Mouse (Mus musculus): ENCODE data around the gene Bnc2. TPM values are rescaled to one million over a fixed set of nuclear protein-coding genes. Genes with fewer than 3 reads are reported as not detected.
A peak's percentile ranks its signal among the peaks of the same experiment; 100 is the strongest.

Gene Bnc2
- polyA plus RNA-seq, 1 experiment from 2014 or later, result 18.0 TPM

GRCm38 (mm10) chr4:84330509-84330908, 344.6 kb downstream of the Bnc2 start:
- Histone ChIP-seq H3K27me3 (replicated peaks) (no peaks in the 10 kb centered on the region), H3K9ac (no peak overlapping the region), H3K9me3 (no peaks in the 10 kb centered on the region), H3K4me1 (replicated peaks) (no peaks in the 10 kb centered on the region), H3K36me3 (no peaks in the 10 kb centered on the region), H3K4me3 (replicated peaks) (no peak overlapping the region), H3K4me2 (replicated peaks) (no peak overlapping the region), H3K27ac (no peak overlapping the region)
- no peak for ATAC-seq
- WGBS, result 74% methylated on average over 4 of the region's 4 CpGs

GRCm38 (mm10) chr4:84329651-84330050, 345.4 kb downstream of the Bnc2 start:
- H3K27me3 ChIP-seq (replicated peaks), result no peaks in the 10 kb centered on the region
- no peak overlapping the region for H3K4me2 ChIP-seq (replicated peaks)
- 62% methylated on average over 5 of the region's 5 CpGs for WGBS
- no peak overlapping the region for H3K4me3 ChIP-seq (replicated peaks)
- H3K36me3 ChIP-seq, result no peaks in the 10 kb centered on the region
- H3K9ac ChIP-seq, result no peak overlapping the region
- H3K4me1 ChIP-seq (replicated peaks), result no peaks in the 10 kb centered on the region
- no peaks in the 10 kb centered on the region for H3K9me3 ChIP-seq
- ATAC-seq, result no peak
- no peak overlapping the region for H3K27ac ChIP-seq

- ATAC-seq, result no peak
Measured at GRCm38 (mm10) chr4:84324371-84324770, 350.7 kb downstream of the Bnc2 start.

GRCm38 (mm10) chr4:84321598-84321997, 353.5 kb downstream of the Bnc2 start:
- Histone ChIP-seq H3K27ac (no peak overlapping the region), H3K4me3 (replicated peaks) (no peak overlapping the region), H3K9ac (no peak overlapping the region), H3K36me3 (no peaks in the 10 kb centered on the region), H3K4me1 (replicated peaks) (no peaks in the 10 kb centered on the region), H3K4me2 (replicated peaks) (no peak overlapping the region), H3K27me3 (replicated peaks) (no peaks in the 10 kb centered on the region), H3K9me3 (no peaks in the 10 kb centered on the region)
- WGBS, result 45% methylated on average over 2 of the region's 2 CpGs
- ATAC-seq, result no peak

More at GRCm38 (mm10) chr4:84324371-84324770, 350.7 kb downstream of the Bnc2 start:
- Histone ChIP-seq H3K9me3 (no peaks in the 10 kb centered on the region), H3K27me3 (replicated peaks) (no peaks in the 10 kb centered on the region), H3K4me2 (replicated peaks) (no peak overlapping the region), H3K36me3 (no peaks in the 10 kb centered on the region), H3K9ac (no peak overlapping the region), H3K4me1 (replicated peaks) (no peaks in the 10 kb centered on the region), H3K4me3 (replicated peaks) (no peak overlapping the region), H3K27ac (no peak overlapping the region)
- 89% methylated on average over 4 of the region's 4 CpGs for WGBS

- H3K4me3 ChIP-seq (replicated peaks), result no peak overlapping the region
- WGBS, result 89% methylated on average over 3 of the region's 3 CpGs
- no peak overlapping the region for H3K4me2 ChIP-seq (replicated peaks)
- no peaks in the 10 kb centered on the region for H3K36me3 ChIP-seq
- no peak overlapping the region for H3K9ac ChIP-seq
- no peak overlapping the region for H3K27ac ChIP-seq
- no peaks in the 10 kb centered on the region for H3K9me3 ChIP-seq
- H3K4me1 ChIP-seq (replicated peaks), result no peaks in the 10 kb centered on the region
- no peak for ATAC-seq
- H3K27me3 ChIP-seq (replicated peaks), result no peaks in the 10 kb centered on the region
Measured at GRCm38 (mm10) chr4:84317421-84317820, 357.7 kb downstream of the Bnc2 start.

GRCm38 (mm10) chr4:84311371-84311770, 363.7 kb downstream of the Bnc2 start:
- Histone ChIP-seq H3K4me3 (replicated peaks) (no peak overlapping the region), H3K9me3 (no peaks in the 10 kb centered on the region), H3K9ac (no peak overlapping the region), H3K4me2 (replicated peaks) (no peak overlapping the region), H3K4me1 (replicated peaks) (no peaks in the 10 kb centered on the region; the same call in 1 of the 2 replicates), H3K27ac (no peak overlapping the region), H3K27me3 (replicated peaks) (no peaks in the 10 kb centered on the region), H3K36me3 (no peaks in the 10 kb centered on the region)
- WGBS, result 66% methylated on average over 2 of the region's 2 CpGs
- ATAC-seq, result no peak

GRCm38 (mm10) chr4:84310851-84311250, 364.2 kb downstream of the Bnc2 start:
- H3K9me3 ChIP-seq, result no peaks in the 10 kb centered on the region
- no peak overlapping the region for H3K4me2 ChIP-seq (replicated peaks)
- no peak; the same call in 1 of the 2 replicates for ATAC-seq
- H3K27ac ChIP-seq, result no peak overlapping the region
- H3K36me3 ChIP-seq, result no peaks in the 10 kb centered on the region
- H3K4me1 ChIP-seq (replicated peaks), result no peaks in the 10 kb centered on the region; the same call in 1 of the 2 replicates
- no peak overlapping the region for H3K9ac ChIP-seq
- WGBS, result 70% methylated on average over 3 of the region's 3 CpGs
- no peaks in the 10 kb centered on the region for H3K27me3 ChIP-seq (replicated peaks)
- no peak overlapping the region for H3K4me3 ChIP-seq (replicated peaks)

- no peaks in the 10 kb centered on the region for H3K36me3 ChIP-seq
- ATAC-seq, result peak; percentile 67
- no peaks in the 10 kb centered on the region for H3K27me3 ChIP-seq (replicated peaks)
- WGBS, result 18% methylated on average over 4 of the region's 4 CpGs
- no peak overlapping the region for H3K4me2 ChIP-seq (replicated peaks)
- H3K9ac ChIP-seq, result no peak overlapping the region
- H3K4me1 ChIP-seq (replicated peaks), result no peaks in the 10 kb centered on the region; the same call in 1 of the 2 replicates
- H3K4me3 ChIP-seq (replicated peaks), result no peak overlapping the region
- no peak overlapping the region for H3K27ac ChIP-seq
- H3K9me3 ChIP-seq, result no peaks in the 10 kb centered on the region
Measured at GRCm38 (mm10) chr4:84308226-84308862, 366.7 kb downstream of the Bnc2 start.

- no peak overlapping the region for H3K4me2 ChIP-seq (replicated peaks)
- no peak for ATAC-seq
Measured at GRCm38 (mm10) chr4:84306928-84307606, 368.0 kb downstream of the Bnc2 start.

GRCm38 (mm10) chr4:84302949-84303348, 372.1 kb downstream of the Bnc2 start:
- no peaks in the 10 kb centered on the region for H3K27me3 ChIP-seq (replicated peaks)
- no peak for ATAC-seq
- H3K4me1 ChIP-seq (replicated peaks), result no peaks in the 10 kb centered on the region
- H3K4me3 ChIP-seq (replicated peaks), result no peak overlapping the region
- H3K27ac ChIP-seq, result no peak overlapping the region
- H3K9me3 ChIP-seq, result no peaks in the 10 kb centered on the region
- H3K4me2 ChIP-seq (replicated peaks), result no peak overlapping the region
- H3K9ac ChIP-seq, result no peak overlapping the region
- H3K36me3 ChIP-seq, result 0 out of 2 replicates have a peak, but pooled peaks cover 4% of the 10 kb centered on the region
- WGBS, result 51% methylated on average over 3 of the region's 3 CpGs

More at GRCm38 (mm10) chr4:84306928-84307606, 368.0 kb downstream of the Bnc2 start:
- no peak overlapping the region for H3K27ac ChIP-seq
- H3K27me3 ChIP-seq (replicated peaks), result no peaks in the 10 kb centered on the region
- H3K4me1 ChIP-seq (replicated peaks), result no peaks in the 10 kb centered on the region; the same call in 1 of the 2 replicates
- H3K9ac ChIP-seq, result no peak overlapping the region
- WGBS, result 76% methylated on average over 9 of the region's 9 CpGs
- H3K4me3 ChIP-seq (replicated peaks), result no peak overlapping the region
- H3K36me3 ChIP-seq, result no peaks in the 10 kb centered on the region
- H3K9me3 ChIP-seq, result no peaks in the 10 kb centered on the region

GRCm38 (mm10) chr4:84285153-84285552, 389.9 kb downstream of the Bnc2 start:
- ATAC-seq, result no peak
- Histone ChIP-seq H3K9me3 (no peaks in the 10 kb centered on the region), H3K36me3 (no peaks in the 10 kb centered on the region), H3K27ac (no peak overlapping the region), H3K4me1 (replicated peaks) (no peaks in the 10 kb centered on the region), H3K27me3 (replicated peaks) (no peaks in the 10 kb centered on the region), H3K9ac (no peak overlapping the region), H3K4me3 (replicated peaks) (no peak overlapping the region), H3K4me2 (replicated peaks) (no peak overlapping the region)
- 76% methylated on average over 5 of the region's 5 CpGs for WGBS

GRCm38 (mm10) chr4:84282651-84283050, 392.4 kb downstream of the Bnc2 start:
- Histone ChIP-seq H3K9me3 (no peaks in the 10 kb centered on the region), H3K9ac (no peak overlapping the region), H3K27me3 (replicated peaks) (no peaks in the 10 kb centered on the region), H3K36me3 (no peaks in the 10 kb centered on the region), H3K27ac (no peak overlapping the region), H3K4me1 (replicated peaks) (no peaks in the 10 kb centered on the region), H3K4me2 (replicated peaks) (no peak overlapping the region), H3K4me3 (replicated peaks) (no peak overlapping the region)
- WGBS, result 61% methylated on average over 2 of the region's 2 CpGs
- ATAC-seq, result no peak

- no peaks in the 10 kb centered on the region for H3K36me3 ChIP-seq
- H3K4me2 ChIP-seq (replicated peaks), result no peak overlapping the region
- ATAC-seq, result no peak
- no peak overlapping the region for H3K27ac ChIP-seq
- 66% methylated on average over 6 of the region's 6 CpGs for WGBS
- H3K4me3 ChIP-seq (replicated peaks), result no peak overlapping the region
- no peak overlapping the region for H3K9ac ChIP-seq
- H3K4me1 ChIP-seq (replicated peaks), result 0 out of 2 replicates have a peak, but pooled peaks cover 2% of the 10 kb centered on the region
- H3K9me3 ChIP-seq, result no peaks in the 10 kb centered on the region
- H3K27me3 ChIP-seq (replicated peaks), result no peaks in the 10 kb centered on the region
Measured at GRCm38 (mm10) chr4:84278156-84278555, 396.9 kb downstream of the Bnc2 start.

Measured in intestine, embryonic 15.5 days (tissue).